Mouse (Mus musculus) erythroblast, embryonic 14.5 days (primary cell): ENCODE results near the gene Rprd1b.

Source experiments
- GATA1 ChIP-seq: IDR thresholded peaks from 2 replicates; pipeline ENCODE4 v1.6.1; 2012; ENCODE audit warnings: low read length, inconsistent platforms, mixed read lengths
- TAL1 ChIP-seq: IDR thresholded peaks from 3 replicates; pipeline ENCODE4 v1.6.1; 2012; ENCODE audit warnings: low read length, inconsistent platforms, mixed read lengths

DNA sequence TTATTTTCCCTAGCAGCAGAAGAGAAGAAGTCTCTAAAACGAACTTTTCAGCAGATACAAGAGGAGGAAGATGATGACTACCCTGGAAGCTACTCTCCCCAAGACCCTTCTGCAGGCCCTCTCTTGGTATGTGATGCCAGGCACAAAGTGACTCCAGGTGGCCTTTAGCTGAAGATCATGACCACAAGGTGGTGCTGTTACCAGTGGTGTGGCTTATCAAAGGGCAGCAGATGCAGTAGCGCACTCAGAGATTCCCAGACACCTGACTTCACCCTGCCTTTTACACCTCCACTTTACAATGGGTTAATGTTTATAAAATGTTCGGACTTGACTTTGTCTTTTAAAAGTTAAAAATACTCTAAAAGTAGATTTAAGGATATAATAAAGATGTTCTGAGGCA is 19.6 kb downstream of the Rprd1b start:
- peak; percentile 37; the same call in 1 of the 2 replicates for TF ChIP-seq GATA1
- peak; percentile 46; the same call in 1 of the 3 replicates for TF ChIP-seq TAL1
